Mouse (Mus musculus): ENCODE data around the gene Gm5795. TPM values are rescaled to one million over a fixed set of nuclear protein-coding genes. Genes with fewer than 3 reads are reported as not detected.
"Not testable (repeated sequence)": the region's sequence is repeated elsewhere in the genome, so short reads cannot be mapped to it uniquely, and the experiment has no call there.

Gm5795 gene
- 38.2 and 40.7 TPM in 2 replicates for polyA plus RNA-seq (2012; rRNA removed)

DNA sequence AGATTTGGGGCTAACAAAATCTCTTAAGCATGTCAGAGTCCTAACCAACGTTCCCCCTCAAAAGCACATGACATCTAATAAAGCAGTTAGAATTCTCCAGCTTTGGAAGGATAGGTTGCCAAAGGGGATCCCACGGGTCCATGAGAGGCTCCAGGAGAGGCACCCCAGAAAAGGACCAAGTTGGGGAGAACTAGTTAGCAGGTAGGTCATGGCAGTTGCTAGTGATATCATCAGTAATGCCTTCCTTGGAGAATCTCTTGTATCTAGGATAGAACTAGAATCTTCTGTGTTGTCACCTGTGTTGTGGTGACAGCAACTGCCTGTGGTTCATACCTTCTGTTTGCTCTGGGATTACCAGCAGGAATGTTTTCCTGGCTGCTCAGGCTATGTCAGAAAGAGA lies at the start of gene Gm5795:
TSS of gene Gm5795 (plus strand) at position 301 of the 400 bp plus-strand sequence.
- H3K27ac ChIP-seq (ENCODE audit: control insufficient read depth, insufficient read depth, low read depth, low read length); H3K27me3 ChIP-seq (ENCODE audit: control insufficient read depth, insufficient read depth, low read length); H3K36me3 ChIP-seq (ENCODE audit: control insufficient read depth, insufficient read depth, low read length); H3K4me3 ChIP-seq (ENCODE audit: control insufficient read depth, low read depth, low read length); H3K4me1 ChIP-seq (ENCODE audit: control insufficient read depth, insufficient read depth, low read length): not testable (repeated sequence)

DNA sequence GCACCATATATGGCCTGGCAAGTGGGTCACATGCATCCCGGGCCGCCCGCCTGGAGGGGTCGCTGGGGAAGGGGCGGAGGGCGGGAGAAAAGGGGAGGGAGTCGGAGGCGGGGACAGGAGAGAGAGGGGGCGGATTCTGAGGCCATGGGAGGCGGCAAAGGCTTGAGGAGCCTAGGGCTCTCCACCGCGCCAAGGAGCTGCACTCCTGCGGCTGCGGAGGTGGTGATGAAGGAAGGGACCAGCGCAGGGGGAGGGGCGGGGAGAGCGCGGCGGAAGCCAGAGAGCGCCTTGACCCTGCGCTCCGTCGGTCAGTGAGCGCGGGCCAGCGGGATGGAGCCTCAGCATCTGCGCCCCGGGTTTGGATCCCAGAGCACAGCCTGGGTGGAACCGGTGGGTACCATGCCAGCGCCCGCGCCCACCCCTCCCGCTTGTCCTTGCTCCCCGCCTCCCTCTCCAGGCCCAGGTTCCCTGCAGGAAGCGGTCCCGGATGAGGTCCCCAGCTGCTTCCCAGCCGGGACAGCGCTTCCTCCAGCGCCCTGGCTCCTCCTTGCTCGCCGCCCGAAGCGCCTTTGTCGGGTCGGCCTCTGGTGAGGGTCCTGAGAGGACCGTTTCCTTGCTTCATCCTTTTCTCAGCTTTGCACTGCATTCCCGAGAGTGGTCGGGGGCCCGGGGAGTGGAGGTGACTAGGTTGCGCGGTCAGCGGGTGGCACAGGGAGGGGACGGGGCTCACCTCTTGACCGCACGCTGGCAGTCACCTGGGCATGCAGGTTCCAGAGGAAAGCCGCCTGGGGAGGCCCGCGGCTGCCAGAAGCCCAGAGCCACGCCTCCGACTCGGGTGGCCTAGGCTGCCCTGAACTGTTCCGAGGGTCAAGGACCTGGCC lies 20.5 kb downstream of the Gm5795 start, which contains the start of gene D830030K20Rik:
TSS of gene D830030K20Rik (plus strand) at position 217 of the 881 bp plus-strand sequence.
- not testable (repeated sequence) for H3K4me3 ChIP-seq (ENCODE audit: control insufficient read depth, low read depth, low read length); H3K4me1 ChIP-seq (ENCODE audit: control insufficient read depth, insufficient read depth, low read length); H3K36me3 ChIP-seq (ENCODE audit: control insufficient read depth, insufficient read depth, low read length); H3K27me3 ChIP-seq (ENCODE audit: control insufficient read depth, insufficient read depth, low read length); H3K27ac ChIP-seq (ENCODE audit: control insufficient read depth, insufficient read depth, low read depth, low read length)

DNA sequence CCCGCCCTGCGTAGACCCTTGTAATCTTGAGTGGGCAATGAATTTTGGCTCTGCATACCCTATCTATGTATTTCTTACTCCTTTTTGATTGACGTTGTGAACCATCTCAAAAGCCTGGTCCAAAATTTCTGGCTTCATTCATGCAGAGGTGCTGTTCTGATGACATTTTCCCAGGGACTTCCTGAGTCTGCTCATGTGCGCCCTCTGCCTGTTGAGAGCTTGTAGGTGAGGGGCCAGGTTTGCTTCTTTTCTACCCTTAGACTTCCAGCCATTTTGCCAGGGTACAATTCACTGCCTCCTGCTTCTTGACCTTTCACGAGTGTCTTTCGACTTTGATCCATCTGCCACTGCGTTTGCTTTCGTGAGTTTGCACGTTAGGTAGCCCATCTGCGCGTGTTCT lies 21.3 kb downstream of the Gm5795 start:
- H3K36me3 ChIP-seq (ENCODE audit: control insufficient read depth, insufficient read depth, low read length); H3K27me3 ChIP-seq (ENCODE audit: control insufficient read depth, insufficient read depth, low read length); H3K4me1 ChIP-seq (ENCODE audit: control insufficient read depth, insufficient read depth, low read length); H3K27ac ChIP-seq (ENCODE audit: control insufficient read depth, insufficient read depth, low read depth, low read length); H3K4me3 ChIP-seq (ENCODE audit: control insufficient read depth, low read depth, low read length): not testable (repeated sequence)

Other genes starting within 250 kb of the Gm5795 start
- gene Gm2888, start 158.3 kb upstream of the Gm5795 start, polyA plus RNA-seq (2012; rRNA removed), result 0.88 and 2.1 TPM in 2 replicates
- gene Gm2897, start 139.0 kb upstream of the Gm5795 start, polyA plus RNA-seq (2012; rRNA removed), result 2.6 and 3.1 TPM in 2 replicates
- gene Gm10340, start 54.3 kb upstream of the Gm5795 start, polyA plus RNA-seq (2012; rRNA removed), result 1.4 and 3.8 TPM in 2 replicates
- 0.41 and 0.78 TPM in 2 replicates for gene D830030K20Rik, start 20.2 kb downstream of the Gm5795 start, polyA plus RNA-seq (2012; rRNA removed)
- gene Gm2956, start 144.4 kb downstream of the Gm5795 start, polyA plus RNA-seq (2012; rRNA removed), result 0.13 TPM in 1 of 2 replicates, not detected in the other
- gene Gm10413, start 206.8 kb downstream of the Gm5795 start, polyA plus RNA-seq (2012; rRNA removed), result 6.7 and 7.3 TPM in 2 replicates
- gene Gm10409, start 224.4 kb downstream of the Gm5795 start, polyA plus RNA-seq (2012; rRNA removed), result 0.57 and 0.65 TPM in 2 replicates
- gene Gm3005, start 239.8 kb downstream of the Gm5795 start, polyA plus RNA-seq (2012; rRNA removed), result 1.5 and 1.7 TPM in 2 replicates